Mouse (Mus musculus) ES-Bruce4 (cell line): ENCODE measurements at regions not wholly inside any gene's neighbourhood (a gene's known extent, or its start where the extent isn't known, plus 50 kb on each side); places are given as distances from the start of the nearest gene placed in this dataset.

Experiments
- H3K27ac ChIP-seq: 2 replicates; pipeline ENCODE4 v1.5.1; 2012; ENCODE audit warnings: low read length, inconsistent platforms; ENCODE audit not compliant: insufficient read depth
- H3K27me3 ChIP-seq: 2 replicates; pipeline ENCODE4 v1.6.1; 2012; ENCODE audit warnings: mild to moderate bottlenecking, low read length, inconsistent platforms; ENCODE audit not compliant: control insufficient read depth, poor library complexity, insufficient read depth, severe bottlenecking
- H3K36me3 ChIP-seq: 2 replicates; pipeline ENCODE4 v1.6.1; 2012; ENCODE audit warnings: inconsistent platforms, mild to moderate bottlenecking, low read length, moderate library complexity; ENCODE audit not compliant: control insufficient read depth, poor library complexity, insufficient read depth, severe bottlenecking
- H3K4me1 ChIP-seq: one replicate; pipeline ENCODE4 v1.8.1; 2011; ENCODE audit warnings: low read length; ENCODE audit not compliant: control insufficient read depth, insufficient read depth
- H3K4me3 ChIP-seq: 2 replicates; pipeline ENCODE4 v1.5.1; 2011; ENCODE audit warnings: low read depth, mild to moderate bottlenecking, low read length
- H3K9ac ChIP-seq: 2 replicates; pipeline ENCODE4 v1.6.1; 2012; ENCODE audit warnings: low read depth, mild to moderate bottlenecking, inconsistent platforms; ENCODE audit not compliant: poor library complexity, severe bottlenecking
- H3K9me3 ChIP-seq: replicated peaks from 2 replicates; pipeline ENCODE4 v1.6.1; 2012; ENCODE audit warnings: mild to moderate bottlenecking, low read length, inconsistent platforms; ENCODE audit not compliant: control insufficient read depth, poor library complexity, insufficient read depth, severe bottlenecking
- CTCF ChIP-seq: IDR thresholded peaks from one replicate; pipeline ENCODE4 v1.8.1; 2011; ENCODE audit warnings: low read depth, low read length
- EP300 ChIP-seq: IDR thresholded peaks from 2 replicates; pipeline ENCODE4 v1.6.1; 2011; ENCODE audit warnings: low read depth, low read length; ENCODE audit not compliant: insufficient read depth
- POLR2A ChIP-seq: IDR thresholded peaks from one replicate; pipeline ENCODE4 v1.8.1; 2011; ENCODE audit warnings: low read length; ENCODE audit not compliant: insufficient read depth

DNA sequence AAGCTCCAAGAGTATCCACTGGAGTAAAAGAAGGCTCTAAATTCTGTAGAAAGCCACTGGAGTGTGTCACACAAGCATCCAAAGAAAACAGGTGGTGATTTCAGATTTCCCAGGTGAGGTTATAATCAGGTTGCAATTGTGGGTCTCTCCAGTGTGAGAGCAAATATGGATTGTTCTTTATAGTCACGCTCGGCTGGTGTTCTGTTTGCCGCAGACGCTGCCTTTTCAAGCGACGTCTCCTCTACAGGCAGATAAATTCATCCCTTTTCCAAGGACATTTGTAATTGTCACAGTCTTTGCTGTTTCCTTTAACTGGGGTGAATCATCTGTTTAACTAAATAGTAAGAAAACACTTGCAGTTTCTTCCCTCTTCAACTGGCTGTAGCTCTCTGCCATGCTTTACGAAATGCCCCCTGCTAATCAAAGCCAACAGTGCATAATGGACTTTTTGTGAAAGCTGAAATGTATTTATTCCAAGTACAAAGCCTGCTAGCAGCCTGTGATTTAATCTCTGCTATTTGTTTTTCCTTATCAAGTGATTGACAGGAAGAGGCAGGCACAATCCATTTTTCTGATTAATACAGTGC is 502.4 kb downstream of the Trim52 start:
- TF ChIP-seq EP300 (no peak), POLR2A (no peak), CTCF (no peak)
- Histone ChIP-seq H3K27me3 (no peaks in the 10 kb centered on the region), H3K4me3 (no peak overlapping the region), H3K36me3 (no peaks in the 10 kb centered on the region), H3K4me1 (no peaks in the 10 kb centered on the region), H3K9me3 (no peaks in the 10 kb centered on the region), H3K9ac (no peak overlapping the region), H3K27ac (no peak overlapping the region)
